Mouse (Mus musculus) T-cell, adult 2 months (primary cell): Measurements from ENCODE around the gene Lrrc40.
"Not testable (repeated sequence)": the region's sequence is repeated elsewhere in the genome, so short reads cannot be mapped to it uniquely, and the experiment has no call there.

Source experiments
- DNase-seq: peaks from one replicate; pipeline ENCODE4 v3.0.0; 2022; ENCODE audit warnings: low spot score

Gene Lrrc40

GRCm38 (mm10) chr3:158091601-158092000, 55.1 kb downstream of the Lrrc40 start:
- DNase-seq, result no peak

- no peak for DNase-seq
Observed at GRCm38 (mm10) chr3:158093919-158094318, 57.5 kb downstream of the Lrrc40 start.

GRCm38 (mm10) chr3:158102043-158102442, 65.6 kb downstream of the Lrrc40 start:
- DNase-seq, result not testable (repeated sequence)

- not testable (repeated sequence) for DNase-seq
Observed at GRCm38 (mm10) chr3:158102530-158102929, 66.1 kb downstream of the Lrrc40 start.

- no peak for DNase-seq
Observed at GRCm38 (mm10) chr3:158103467-158103866, 67.0 kb downstream of the Lrrc40 start.

GRCm38 (mm10) chr3:158105260-158105659, 68.8 kb downstream of the Lrrc40 start:
- no peak for DNase-seq
